Mouse (Mus musculus): ENCODE results near the gene Slc6a9.

Gene Slc6a9

DNA sequence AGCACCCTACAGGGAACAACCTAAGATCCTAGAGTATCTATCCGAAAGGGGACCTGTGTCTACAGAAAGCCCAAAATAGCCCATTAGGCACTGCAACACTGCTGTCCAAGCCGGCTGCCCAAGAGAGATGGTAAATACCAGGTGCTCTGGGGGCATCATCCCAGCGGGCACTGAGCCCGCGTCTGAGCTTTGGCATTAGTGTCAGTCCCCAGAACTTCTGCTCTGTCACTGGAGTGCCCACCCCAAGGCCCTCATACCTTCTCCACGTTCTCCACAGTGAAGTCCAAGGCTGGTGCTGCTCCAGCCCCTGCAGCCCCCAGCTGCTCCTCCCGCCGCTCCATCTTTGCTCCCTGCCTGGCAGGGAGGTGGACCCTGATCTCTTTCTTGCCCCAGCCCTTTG lies 79.7 kb downstream of the Slc6a9 start:
- DNase-seq = no peak

DNA sequence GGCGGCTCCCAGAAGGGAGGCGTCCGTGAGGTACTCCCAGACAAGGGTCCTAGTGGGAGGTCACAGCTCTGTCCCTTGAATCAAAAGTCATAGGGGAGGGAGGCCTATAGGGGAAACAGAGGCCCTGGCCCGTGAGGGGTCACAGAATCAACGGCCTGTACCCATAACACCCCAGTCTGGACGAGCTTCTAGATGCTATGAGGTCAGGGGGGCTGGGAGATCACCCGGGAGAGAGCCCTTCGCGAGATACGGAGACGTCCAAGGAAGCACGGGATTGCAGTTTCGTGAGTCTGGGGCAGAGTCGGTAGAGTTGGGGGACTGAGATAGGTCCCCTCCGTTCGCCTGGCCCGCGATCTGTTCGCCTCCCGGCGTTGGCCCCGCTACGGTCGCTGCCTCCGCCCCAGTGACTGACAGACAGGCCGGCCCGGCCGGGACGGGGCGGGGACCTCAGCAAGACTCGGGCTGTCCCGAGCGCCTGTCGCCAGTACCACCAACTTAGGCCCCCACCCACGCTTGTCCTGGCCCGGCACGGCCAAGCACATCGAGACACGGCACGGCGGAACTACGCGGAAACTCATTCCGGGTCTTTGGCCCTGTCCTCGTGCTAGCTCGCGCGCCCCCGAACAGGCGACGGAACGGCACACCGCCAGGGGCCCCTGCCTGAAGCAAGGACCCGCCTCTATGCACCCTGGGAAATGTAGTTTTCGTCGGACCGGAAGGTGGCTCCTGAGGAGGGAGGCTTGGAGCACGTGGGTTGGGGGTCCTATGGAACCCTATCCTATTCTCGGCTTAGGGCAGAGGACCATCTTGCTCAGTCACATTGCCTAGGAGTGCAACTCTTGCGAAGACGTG lies 80.5 kb downstream of the Slc6a9 start, which contains the start of gene Ipo13:
Gene Ipo13, minus strand, starts transcription at position 409 of the 852 bp plus-strand sequence.
- peak; percentile 90 for DNase-seq

DNA sequence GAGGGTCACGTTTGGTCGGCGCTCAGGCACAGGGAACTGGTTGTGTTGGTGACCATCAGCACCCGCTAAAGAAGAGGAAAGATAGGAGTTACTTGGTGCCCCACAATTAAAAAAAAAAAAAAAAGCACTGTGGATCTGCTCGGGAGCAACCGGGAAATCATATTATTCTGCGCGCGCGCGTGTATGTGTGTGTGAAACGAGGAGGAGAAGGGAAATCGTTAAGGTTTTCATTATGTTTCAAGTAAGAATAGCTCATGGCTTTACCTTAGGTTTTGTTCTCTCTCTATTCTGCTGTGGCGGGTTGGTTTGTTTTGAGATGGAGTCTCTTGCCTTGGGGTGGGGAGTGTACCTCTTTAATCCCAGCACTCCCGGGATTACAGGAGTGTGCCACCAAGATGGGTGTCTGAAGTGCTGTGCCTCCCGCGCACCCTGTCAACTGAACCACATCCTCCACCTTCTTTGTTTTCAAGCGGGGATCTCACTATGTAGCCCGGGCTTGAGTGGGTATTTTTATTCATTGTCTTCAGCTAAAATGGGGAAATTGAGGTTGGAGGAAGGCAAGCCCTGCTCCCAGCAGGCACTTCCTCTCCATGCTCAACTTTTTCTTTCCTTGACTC lies 81.3 kb downstream of the Slc6a9 start:
- DNase-seq = no peak

GRCm38 (mm10) chr4:117916386-117916785 lies 82.1 kb downstream of the Slc6a9 start:
- DNase-seq = no peak

DNA sequence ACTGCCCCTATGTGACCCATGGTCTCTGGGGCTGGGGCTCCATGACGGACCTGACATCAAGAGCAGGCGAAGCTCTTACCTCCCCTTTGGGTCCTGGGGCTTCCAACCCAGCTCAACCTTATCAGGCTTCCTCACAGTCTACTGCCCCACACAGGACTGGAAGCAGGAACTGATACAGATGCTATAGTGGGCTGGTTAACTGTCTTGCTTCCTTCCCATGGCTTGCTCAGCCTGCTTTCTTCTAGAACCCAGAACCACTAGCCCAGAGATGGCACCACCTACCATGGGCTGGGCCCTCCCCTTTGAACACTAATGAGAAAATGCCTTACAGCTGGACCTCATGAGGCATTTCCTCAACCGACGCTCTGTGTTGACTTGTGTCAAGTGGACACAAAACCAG lies 83.1 kb downstream of the Slc6a9 start:
- DNase-seq = no peak

- DNase-seq = no peak
Observed at GRCm38 (mm10) chr4:117917847-117918246, 83.5 kb downstream of the Slc6a9 start.

DNA sequence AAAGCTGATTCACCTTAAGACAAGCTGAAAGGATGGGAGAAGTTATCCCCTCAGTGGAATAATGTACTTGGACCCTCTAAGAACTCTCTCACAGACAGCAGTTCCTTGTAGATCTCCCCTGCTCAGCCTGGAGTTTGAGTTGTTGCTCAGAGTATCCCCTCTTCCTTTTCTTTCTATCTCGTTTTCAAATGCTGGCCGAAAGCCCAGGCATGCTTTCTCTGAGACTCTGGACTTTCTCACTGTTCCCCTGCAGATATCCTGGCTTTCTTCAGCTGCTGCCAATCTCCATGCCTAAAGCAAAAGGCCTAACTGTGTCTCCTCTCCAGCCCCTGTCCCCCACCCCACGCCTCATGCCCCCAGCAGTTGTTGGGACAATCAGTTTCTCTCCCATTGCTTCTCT lies 84.0 kb downstream of the Slc6a9 start:
- DNase-seq = peak; percentile 24 to 43

GRCm38 (mm10) chr4:117918762-117919161 lies 84.5 kb downstream of the Slc6a9 start:
- no peak for DNase-seq

- no peak for DNase-seq
Observed at GRCm38 (mm10) chr4:117921358-117921757, 87.1 kb downstream of the Slc6a9 start.

DNA sequence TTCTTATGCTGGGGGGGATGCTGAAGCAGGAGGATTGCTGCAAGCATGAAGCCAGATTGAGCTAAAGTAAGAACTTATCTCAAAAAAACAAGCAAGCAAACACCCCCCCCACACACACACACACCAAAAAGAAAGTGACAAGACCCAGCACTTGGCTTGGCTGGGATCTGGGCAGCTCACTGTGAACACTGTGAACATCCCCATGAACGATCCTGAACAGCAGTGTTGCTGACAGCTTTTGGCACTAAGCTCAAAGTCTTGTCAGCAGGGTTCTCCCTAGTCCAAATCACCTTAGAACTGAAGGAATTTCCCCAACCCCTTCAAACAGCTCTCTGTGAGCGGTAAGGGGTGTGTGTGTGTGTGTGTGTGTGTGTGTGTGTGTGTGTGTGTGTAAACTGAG lies 89.1 kb downstream of the Slc6a9 start:
- DNase-seq = no peak
